Mouse (Mus musculus) kidney, adult 18-20 months (tissue): ENCODE data around the gene Zfhx2.
A peak's percentile ranks its signal among the peaks of the same experiment; 100 is the strongest.
"Not testable (repeated sequence)": the region's sequence is repeated elsewhere in the genome, so short reads cannot be mapped to it uniquely, and the experiment has no call there.

Experiments
- DNase-seq: peaks from one replicate; pipeline ENCODE4 v3.0.0; 2021

Gene Zfhx2

DNA sequence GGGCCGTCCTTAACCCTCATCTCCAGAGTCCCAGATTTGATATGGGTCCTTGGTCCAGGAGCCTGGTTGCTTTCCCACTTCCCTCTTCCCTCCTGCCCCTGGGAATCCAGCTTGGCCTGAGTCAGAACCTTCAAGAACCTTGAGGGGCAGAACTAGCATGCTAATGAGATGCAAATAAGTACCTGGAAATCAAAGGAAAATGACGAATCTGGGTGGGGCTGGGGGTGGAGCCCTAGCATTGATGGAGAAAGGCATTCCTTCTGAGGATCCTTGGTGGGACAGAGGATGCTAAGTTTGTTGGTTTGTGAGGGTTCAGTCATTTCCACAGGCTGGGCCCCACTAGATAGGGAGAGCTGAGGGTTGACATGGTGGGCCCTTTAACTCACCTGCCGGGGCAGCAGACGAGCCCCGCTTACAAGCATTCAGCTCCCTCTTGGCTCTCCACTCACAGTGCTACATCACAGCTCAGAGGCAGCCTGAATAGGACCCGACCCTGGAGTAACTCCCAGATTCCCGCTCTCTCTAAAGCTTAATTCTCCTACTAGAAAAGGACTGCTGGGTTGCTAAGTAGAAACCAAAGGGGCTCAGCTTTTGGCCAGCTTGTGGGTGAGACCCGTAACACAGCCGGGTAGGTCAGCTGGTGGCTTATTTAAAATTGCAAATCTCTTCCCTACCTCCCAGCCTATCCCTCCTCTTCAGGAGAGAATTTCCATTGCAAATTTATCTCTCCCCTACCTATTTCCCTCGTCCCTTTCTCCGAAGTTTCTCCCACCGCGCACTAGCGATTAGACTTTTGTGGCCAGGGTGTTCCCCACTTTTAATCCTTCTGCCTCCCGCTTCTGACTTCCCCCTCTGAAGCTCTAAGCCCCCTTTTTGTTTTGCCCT, 14.4 kb downstream of the Zfhx2 start:
- no peak for DNase-seq

DNA sequence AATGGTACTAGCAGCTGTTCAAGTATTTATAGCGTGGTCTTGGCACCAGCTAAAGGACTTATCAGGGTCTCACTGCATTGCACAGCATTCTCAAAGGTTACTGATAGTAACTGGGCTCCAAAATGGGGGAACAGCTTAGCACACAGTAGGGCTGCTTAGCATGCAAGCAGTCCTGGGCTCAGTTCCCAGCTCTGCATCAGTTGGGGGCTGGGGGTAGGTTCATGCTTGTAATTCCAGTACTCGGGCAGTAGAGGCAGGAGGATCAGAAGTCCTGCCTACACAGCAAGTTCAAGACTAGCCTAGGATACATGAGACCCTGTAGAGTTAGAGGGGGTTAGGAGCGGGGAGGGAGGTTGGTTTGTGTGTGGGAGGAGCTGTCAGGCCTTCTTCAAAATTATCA, 15.2 kb downstream of the Zfhx2 start:
- no peak for DNase-seq

DNA sequence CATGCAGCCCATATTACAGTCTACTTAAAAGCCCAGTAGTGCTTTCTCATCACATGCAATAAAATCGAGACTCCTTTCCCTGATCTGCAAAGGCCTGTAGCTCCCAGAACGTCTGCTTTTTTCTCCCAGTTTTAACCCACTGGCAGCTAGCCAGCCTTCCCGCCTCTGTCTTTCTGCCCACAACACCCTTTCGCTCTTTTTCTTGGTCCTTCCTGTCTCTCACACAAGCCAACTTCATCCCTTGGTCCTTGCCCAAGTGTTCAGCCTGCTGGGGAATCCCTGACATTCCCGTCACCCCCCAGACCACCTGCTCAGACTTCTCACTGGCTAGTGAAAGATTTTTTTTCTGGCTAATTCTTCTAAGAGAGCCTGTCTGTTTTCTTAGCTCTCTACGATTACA, 15.9 kb downstream of the Zfhx2 start:
- DNase-seq: no peak

DNA sequence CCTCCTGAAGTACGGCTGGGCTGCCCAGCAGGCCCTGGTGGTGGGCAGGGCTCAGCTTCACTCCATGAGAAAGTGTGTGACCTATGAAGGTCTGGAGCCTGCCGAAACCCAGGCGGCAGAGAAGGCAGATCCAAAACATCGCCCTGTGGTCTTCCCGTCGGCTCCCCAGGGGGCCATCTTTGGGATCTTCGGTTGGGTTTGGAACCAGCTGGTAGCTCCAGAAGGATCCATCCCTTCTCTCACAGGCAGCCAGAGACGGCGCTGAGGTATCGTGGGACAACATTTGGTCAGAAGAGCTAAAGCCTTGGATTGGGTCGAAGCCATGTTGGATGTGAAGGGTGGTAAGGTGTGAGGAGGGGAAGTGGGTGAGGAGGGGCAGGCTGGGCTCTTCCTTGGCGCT, 17.7 kb downstream of the Zfhx2 start:
- DNase-seq: no peak

DNA sequence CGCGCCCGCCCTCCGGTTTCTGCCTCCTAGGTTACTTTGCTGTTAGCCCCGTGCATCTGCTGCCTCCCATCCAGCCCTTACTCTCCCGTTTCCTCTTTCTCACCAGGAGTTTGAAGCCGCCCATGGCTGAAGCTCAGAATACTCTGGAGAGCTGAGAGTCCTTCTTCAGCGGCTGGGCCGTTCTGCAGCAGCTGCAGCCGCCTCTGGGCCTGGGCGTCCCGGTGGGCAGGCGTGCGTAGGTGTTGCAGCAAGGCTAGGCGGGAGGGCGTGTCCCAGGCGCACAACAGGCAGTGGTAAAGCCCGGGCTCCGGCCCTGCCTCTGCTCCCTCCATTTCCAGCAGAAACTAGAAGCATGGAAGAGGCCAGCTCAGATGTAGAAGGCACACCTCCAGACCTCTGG, 20.4 kb downstream of the Zfhx2 start:
- DNase-seq: no peak

DNA sequence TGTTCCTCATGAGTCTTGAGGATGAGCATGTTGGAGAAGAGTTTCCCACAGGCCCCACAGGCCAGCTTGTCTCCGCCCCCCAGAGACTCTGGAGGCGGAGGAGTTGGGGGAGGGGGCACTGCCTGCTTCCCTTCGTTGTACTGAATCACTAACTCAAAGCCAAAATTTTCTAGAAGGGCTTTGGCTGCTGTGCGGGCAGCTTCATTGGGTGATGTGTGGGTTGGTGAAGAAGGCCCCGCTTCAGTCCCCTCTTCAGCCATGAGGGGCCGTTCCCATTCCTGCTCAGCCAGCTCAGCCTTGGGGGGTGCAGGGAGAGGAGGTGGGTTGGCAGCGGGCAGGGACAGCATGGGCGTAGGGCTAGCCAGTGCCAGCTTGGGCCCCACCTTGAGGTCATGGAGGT, 26.1 kb downstream of the Zfhx2 start:
- DNase-seq: no peak

DNA sequence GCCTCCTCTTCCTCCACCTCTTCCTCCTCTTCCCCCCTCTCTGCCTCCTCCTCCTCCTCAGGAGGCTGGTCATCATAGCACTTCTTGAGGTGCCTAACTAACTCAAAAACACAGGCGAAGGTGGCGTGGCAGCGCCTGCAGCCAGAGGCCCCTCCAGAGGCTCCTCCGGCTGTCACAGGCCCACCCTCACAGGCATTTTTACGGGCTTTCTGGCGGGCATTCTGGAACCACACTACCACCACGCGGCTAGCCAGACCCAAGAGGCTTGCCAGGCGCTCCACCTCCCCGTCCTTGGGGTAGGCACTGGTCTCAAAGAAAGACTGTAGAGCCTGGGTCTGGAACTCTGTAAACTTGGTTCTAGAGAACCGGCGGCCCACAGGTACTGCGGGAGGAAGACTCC, 26.7 kb downstream of the Zfhx2 start:
- no peak for DNase-seq

DNA sequence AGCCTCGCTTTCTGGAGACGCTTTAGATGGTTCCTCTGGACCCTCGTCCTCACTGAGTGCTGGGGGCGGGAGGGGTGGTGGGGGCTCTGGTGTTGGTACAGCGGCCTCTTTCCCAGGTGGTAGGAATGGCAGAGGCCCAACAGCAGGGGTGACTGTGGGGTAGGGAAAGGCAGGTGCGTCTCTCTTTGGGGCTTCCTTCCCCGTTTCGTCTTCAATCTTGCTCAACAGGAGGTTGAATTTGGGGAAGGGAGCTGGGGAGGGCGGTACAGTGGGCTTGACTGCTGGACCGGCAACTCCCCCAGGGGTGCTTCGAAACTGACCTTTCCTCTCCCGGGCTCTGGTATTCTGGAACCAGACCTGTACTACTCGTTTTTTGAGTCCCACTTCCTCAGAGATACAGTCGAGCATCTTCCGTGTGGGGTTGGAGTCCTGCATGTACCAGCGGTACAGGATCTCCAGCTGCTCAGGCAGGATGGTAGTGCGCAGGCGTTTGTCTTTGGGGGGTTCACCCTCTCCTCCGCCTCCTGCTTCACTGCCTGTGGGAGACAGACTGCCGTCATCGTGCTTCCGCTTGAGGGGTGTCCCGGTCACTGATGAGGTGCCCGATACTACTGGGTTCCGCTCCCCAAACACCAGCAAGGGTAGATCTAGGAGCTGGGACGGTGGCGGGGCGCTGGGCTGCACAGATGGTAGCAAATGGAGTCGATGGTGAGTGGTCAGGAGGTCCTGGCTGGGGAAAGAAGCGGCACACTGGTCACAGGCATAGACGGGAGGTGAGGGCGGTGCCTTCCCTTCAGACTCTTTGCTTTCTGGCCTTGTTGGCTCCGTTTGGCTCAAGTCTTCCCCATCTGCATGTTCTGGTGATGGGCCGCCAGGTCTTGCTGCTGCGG, 27.4 kb downstream of the Zfhx2 start:
- DNase-seq: no peak

DNA sequence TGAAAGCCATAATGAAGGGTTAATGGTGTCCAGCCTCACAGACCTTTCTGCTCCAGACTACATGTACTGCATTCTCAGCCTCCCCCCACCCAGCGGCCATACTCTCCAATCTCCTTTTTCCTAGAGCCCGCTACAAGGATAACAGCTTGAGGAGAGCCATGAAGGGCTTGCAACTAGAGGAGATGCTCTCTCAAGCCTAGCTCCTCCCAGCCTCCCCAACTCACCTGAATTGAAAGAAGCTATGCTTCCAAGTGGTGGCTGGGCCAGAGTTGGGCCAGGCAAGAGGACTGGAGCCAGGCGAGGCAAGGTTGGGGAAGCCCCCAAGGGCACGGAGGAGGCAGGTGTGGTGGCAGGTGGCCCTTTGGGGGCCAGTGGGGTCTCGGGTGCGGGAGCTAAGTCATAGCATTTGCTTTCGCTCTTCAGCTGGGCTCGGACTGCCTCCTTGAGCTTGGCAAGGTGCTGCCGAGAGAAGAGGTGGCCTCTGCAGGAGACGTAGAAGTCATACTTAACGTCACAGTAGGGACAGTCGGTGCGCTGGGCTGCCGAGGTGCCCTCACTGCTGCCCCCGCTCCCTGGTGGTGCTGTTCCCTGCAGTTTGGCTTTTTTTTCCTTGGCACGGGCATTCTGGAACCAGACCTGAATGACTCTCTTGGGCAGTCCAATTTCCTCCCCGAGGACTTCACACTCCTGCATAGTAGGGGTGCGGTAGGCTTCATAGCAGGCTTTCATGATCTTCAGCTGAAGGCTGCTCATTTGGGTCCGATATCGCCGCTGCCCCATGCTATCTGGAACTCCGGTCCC, 28.3 kb downstream of the Zfhx2 start:
- no peak for DNase-seq

DNA sequence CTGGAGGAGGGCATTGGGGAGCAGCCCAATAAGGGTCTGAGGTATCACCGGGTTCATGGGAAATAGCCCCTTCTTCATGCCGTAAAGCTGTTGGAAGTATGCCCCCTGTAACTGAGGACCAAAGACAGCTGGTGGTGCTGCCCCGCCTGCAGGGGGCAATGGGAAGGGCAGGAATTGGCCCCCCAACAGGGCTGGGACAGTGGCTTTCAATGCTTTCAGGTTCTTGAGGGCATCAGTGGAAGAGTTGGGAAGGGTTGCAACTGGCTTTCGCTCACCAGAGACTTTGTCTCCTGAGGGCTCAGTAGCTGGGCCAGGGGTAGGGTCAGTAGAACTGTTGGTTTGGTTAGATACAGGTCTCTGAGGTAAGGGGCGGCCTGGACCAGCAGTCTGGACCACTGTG, 29.0 kb downstream of the Zfhx2 start:
- DNase-seq: no peak

DNA sequence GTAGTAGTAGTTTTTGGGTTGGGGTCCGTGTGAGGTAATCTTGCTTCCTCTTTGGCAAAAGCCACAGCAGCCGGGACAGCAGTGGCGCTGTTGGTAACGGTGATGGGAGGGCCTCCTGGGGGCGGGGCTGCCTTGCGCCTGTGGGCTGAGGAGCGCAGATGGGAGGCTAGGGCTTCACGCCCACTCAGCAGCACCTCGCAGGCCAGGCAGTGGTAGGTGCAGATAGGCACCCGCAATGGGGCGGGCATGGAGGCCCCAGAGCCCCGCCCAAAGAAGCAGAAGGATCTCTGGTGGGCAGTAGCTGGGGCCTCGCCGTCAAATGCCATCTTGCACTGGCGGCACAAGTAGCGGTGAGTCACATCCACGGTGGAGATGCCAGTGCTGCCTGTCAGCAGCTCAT, 29.5 kb downstream of the Zfhx2 start:
- no peak for DNase-seq

DNA sequence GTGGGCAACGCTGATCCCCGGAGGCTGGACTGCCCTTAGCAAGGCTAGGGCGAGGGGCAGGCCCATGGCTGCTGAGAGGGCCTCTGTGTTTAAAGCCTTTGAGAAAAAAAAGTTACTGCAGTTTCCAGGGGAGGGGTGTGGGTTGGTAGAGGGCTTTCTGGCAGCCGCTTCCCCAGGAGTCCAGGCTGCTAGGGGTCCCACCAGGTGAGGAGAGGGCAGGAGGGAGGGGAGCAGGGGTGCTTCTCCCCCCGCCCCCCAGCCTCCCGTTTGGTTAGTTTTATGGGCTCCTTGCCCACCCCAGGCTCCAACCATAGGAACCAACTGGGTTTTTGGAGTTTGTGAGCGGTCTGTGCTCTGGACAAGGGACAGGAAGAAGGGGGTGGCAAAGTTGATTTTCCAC, 30.3 kb downstream of the Zfhx2 start:
- no peak for DNase-seq

DNA sequence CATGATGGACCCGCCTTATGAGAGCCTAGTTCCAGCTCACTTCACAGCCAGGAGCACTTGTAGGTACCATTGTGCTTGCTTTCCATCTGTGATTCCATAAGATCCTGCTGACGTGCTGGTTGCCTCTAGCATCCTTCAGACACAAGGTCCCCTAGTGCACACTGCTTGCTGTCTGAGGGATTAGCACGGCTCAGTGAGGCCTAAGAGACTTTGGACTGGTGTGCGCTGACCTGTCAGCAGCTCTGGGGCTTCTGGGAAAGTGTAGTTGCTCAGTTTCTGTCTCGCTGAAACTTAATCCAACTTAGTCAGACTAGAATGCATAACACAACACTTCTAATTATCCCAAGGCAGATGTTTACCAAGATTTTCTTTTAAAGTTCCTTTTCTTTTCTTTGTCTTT, 32.2 kb downstream of the Zfhx2 start:
- DNase-seq: peak; percentile 41

DNA sequence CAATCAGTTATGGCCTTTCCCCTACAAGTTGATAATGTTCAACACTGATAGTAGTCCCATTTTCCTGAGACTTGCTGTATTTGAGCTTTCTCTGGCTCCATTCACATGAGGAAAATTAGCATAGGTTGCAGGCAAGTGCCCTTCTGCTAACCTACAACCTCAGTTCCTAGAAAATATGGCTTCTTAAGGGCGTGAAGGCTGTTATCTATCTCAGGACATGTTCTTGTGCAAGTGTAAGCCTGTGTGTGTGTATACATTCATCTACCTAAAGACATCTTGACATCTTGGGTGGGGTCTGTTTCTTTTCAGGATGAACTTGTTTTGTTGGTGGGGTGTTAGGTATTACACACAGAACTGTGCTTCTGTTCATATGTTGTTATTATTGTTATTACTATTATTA, 33.1 kb downstream of the Zfhx2 start:
- DNase-seq: no peak

DNA sequence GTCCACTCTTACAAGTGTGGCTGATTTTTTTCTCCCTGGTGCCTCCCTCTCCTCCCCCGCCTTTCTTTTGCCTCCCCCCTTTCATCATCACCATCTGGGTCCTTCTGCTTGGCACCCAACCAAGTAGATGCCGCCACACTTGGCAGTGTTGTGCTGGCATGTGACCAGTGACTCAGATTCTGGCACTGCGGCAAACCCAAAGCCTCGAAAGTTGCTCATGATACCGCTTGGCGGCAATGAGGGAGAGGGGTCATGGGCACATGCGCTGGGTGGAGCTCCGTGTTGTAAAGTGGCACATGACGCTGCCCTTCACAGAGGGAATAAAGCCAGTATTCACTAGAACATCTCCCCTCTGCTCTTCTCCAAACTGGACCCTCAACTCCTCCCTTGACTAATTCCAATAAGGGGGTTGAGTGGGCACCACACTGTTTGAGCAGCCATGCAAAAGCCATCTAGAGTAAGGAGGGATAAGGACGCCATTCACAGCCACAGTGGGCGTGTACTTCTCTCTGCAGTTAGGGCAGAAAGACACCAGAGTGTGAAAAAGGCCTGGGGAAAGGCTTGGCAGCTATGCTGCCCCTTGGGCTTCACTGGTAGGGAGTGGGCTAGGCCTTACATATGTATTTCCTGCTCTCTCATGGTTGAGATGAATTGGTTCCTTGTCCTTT, 36.8 kb downstream of the Zfhx2 start:
- DNase-seq: peak; percentile 42

DNA sequence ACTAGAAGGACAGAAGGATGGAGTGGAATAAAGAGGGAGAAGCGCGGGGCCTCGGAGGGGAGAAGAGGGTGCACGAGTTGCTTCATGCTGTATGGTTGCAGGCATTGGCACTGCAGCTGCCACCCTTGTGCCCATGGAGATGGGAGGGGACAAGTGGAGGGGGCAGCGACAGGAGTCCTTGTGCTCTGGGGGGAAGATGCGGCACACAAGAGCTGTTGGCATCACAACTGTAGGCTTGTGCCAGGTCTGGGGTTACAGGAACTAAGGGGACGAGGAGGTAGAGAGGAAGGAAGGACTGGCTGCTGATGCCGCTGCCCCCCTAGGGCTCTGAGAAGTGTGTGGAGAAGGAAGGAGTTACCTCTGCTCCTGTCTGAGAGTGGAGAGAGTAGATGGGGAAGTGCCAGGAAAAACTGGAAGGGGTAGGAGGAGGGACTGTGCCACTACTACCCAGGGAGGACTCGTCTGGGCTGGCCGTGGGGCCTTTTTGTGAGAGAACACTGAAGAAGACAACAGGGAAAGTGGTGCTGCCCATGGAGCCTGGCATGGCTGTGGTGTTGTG, 37.9 kb downstream of the Zfhx2 start:
- no peak for DNase-seq

DNA sequence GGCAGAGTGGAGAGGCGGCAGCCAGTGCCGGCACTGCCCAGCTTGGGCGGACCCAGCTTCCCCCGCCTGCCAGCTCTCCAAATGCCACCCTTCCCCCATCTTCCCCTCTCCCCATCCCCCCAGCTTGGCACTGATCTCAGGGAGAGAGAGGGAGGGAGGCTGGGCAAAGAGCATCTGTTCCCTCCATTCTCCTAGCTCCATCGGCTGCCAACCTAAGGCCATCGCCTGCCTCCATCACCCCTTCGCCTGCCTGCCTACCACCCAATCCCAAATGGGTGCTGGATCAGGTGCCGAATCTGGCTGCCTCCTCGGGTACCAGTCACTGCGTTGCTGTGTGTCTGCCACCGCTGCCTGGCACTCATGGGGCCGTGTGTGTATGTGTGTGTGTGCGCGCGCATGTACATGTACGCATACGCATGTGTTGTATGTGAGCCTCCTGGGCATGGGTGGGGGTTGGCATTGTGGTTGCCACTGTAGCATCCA, 38.4 kb downstream of the Zfhx2 start:
- DNase-seq: peak; percentile 47

DNA sequence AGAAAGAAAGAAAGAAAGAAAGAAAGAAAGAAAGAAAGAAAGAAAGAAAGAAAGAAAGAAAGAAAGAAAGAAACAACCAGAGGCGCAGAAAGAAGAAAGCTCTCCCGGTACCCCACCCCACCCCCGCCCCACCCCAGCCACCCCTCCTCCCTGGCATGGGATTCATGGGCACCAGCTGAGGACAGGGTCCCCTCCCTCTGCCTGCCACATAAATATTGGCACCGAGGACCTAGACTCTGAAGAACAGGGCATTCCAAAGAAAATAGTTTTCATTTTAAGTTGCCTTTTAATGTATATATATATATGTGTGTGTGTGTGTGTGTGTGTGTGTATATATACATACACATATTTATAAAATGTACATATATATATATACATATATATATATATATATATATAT, 39.1 kb downstream of the Zfhx2 start:
- DNase-seq: no peak

DNA sequence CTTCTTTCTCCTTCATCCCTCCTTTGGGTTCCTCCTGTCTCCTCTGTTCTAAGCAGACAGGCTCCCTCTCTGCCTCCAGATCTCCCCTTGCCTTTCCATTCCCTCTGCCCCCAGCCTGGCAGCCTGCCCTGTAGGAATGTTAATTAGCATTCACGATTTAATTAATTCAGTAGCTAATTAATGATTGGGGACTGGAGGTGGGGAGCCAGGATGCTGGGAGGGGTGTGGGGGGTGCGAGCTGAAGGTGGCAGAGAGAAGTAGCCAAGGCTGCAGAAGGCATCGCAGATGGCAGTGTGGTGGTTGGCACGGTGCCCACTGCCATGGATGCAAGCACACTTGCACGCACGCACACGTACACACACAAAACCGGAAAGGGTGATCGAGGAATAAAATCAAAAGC, 39.6 kb downstream of the Zfhx2 start:
- peak; percentile 19 for DNase-seq

DNA sequence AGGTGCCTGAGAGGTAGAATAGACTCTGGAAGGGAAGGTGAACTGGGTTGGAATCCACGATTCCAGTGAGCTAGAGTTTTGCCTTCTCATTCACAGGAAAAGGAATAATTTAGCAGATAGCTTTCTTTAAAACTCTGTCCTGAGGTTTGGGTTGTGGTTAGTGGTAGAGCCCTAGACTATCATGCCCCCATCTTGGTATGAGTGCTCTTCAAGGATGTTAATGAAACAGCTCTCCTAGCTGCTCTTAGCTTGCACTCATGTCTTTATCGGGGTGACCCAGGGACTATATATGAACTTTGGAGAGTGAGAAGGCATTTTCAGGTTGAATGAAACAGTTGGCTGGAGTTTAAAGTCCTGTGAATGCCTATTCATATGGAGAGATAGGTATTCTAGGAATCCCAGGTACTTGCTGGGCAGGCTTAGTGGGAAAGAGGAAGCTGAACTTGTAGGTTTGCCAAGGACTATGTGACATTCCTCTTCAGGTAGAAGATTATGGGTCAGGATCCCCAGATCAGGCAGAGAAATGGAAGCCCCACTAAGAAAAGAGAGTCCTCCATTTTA, 44.1 kb downstream of the Zfhx2 start:
- DNase-seq: no peak

DNA sequence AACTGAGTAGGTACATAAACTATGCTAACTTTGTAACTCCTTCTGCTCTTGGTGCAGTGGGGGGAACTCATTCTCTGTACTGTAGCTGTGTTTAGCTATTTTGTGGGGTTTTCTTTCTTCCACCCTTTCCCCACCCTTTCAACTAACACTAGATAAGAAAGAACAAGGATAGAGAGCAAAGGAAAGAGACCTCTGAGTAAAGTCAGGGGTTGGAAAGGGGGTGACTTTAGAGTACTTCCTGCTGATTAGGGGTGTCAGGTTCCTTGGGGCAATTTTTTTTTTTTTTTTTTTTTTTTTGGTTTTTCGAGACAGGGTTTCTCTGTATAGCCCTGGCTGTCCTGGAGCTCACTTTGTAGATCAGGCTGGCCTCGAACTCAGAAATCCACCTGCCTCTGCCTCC, 48.4 kb downstream of the Zfhx2 start:
- not testable (repeated sequence) for DNase-seq

DNA sequence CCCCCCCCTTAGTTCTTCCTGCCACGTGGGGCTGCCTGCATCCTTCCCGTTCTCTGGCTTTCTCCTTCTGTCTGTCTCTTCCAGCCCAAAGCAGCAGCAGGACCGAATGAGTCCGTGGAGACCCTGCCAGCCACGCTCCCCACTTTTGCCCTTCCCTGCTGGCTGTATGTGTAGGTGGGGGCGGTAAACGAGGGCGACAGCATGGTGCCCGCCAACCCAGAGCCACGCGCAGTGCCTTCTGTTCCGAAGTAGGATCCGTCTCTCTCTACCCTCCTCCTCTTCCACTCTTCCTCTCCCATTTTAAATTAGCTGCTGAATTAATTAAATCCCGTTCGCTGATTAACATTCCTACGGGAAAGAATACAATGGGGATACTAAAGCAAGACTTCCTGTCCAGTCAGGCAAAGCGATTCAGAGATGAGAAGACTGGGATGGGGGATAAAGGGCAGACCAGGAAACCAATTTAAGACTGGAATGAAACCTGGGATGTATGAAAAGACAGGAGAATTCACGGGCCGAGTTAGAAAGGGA, 59.4 kb downstream of the Zfhx2 start:
- no peak for DNase-seq
